Mouse (Mus musculus): ENCODE measurements around the gene Dph3.
"Not testable (repeated sequence)": the region's sequence is repeated elsewhere in the genome, so short reads cannot be mapped to it uniquely, and the experiment has no call there.

Gene Dph3

GRCm38 (mm10) chr14:32085486-32086201 is at the start of gene Dph3:
TSS of gene Dph3 (minus strand) at chr14:32085729.
- ATAC-seq (ENCODE audit: insufficient number of reproducible peaks, low FRiP score, low TSS enrichment) = peak; percentile 93

GRCm38 (mm10) chr14:32134293-32134692 is 48.8 kb upstream of the Dph3 start:
- ATAC-seq (ENCODE audit: insufficient number of reproducible peaks, low FRiP score, low TSS enrichment) = no peak

GRCm38 (mm10) chr14:32131836-32132235 is 46.3 kb upstream of the Dph3 start:
- ATAC-seq (ENCODE audit: insufficient number of reproducible peaks, low FRiP score, low TSS enrichment) = no peak

- no peak for ATAC-seq (ENCODE audit: insufficient number of reproducible peaks, low FRiP score, low TSS enrichment)
These were observed 42.9 kb upstream of the Dph3 start for GRCm38 (mm10) chr14:32128409-32128808.

- ATAC-seq (ENCODE audit: insufficient number of reproducible peaks, low FRiP score, low TSS enrichment) = not testable (repeated sequence)
These were observed 39.7 kb upstream of the Dph3 start for GRCm38 (mm10) chr14:32125256-32125655.

GRCm38 (mm10) chr14:32124261-32124660 is 38.7 kb upstream of the Dph3 start:
- no peak for ATAC-seq (ENCODE audit: insufficient number of reproducible peaks, low FRiP score, low TSS enrichment)

- no peak for ATAC-seq (ENCODE audit: insufficient number of reproducible peaks, low FRiP score, low TSS enrichment)
These were observed 36.4 kb upstream of the Dph3 start for GRCm38 (mm10) chr14:32121920-32122315.

GRCm38 (mm10) chr14:32120940-32121919 is 35.7 kb upstream of the Dph3 start:
- ATAC-seq (ENCODE audit: insufficient number of reproducible peaks, low FRiP score, low TSS enrichment) = no peak

- not testable (repeated sequence) for ATAC-seq (ENCODE audit: insufficient number of reproducible peaks, low FRiP score, low TSS enrichment)
These were observed 26.6 kb upstream of the Dph3 start for GRCm38 (mm10) chr14:32112124-32112523.

GRCm38 (mm10) chr14:32106911-32107310 is 21.4 kb upstream of the Dph3 start:
- no peak for ATAC-seq (ENCODE audit: insufficient number of reproducible peaks, low FRiP score, low TSS enrichment)

- ATAC-seq (ENCODE audit: insufficient number of reproducible peaks, low FRiP score, low TSS enrichment) = no peak
These were observed 20.1 kb upstream of the Dph3 start for GRCm38 (mm10) chr14:32105663-32106062.

- ATAC-seq (ENCODE audit: insufficient number of reproducible peaks, low FRiP score, low TSS enrichment) = no peak
These were observed 18.0 kb upstream of the Dph3 start for GRCm38 (mm10) chr14:32103556-32103955.

- no peak for ATAC-seq (ENCODE audit: insufficient number of reproducible peaks, low FRiP score, low TSS enrichment)
These were observed 13.4 kb upstream of the Dph3 start for GRCm38 (mm10) chr14:32098951-32099350.

- ATAC-seq (ENCODE audit: insufficient number of reproducible peaks, low FRiP score, low TSS enrichment) = no peak
These were observed 12.2 kb upstream of the Dph3 start for GRCm38 (mm10) chr14:32097691-32098090.

- ATAC-seq (ENCODE audit: insufficient number of reproducible peaks, low FRiP score, low TSS enrichment) = no peak
These were observed 11.2 kb upstream of the Dph3 start for GRCm38 (mm10) chr14:32096740-32097139.

GRCm38 (mm10) chr14:32095646-32096045 is 10.1 kb upstream of the Dph3 start:
- no peak for ATAC-seq (ENCODE audit: insufficient number of reproducible peaks, low FRiP score, low TSS enrichment)

- no peak for ATAC-seq (ENCODE audit: insufficient number of reproducible peaks, low FRiP score, low TSS enrichment)
These were observed 8.1 kb upstream of the Dph3 start for GRCm38 (mm10) chr14:32093500-32094117.

- ATAC-seq (ENCODE audit: insufficient number of reproducible peaks, low FRiP score, low TSS enrichment) = no peak
These were observed 7.5 kb upstream of the Dph3 start for GRCm38 (mm10) chr14:32093018-32093417.

- ATAC-seq (ENCODE audit: insufficient number of reproducible peaks, low FRiP score, low TSS enrichment) = no peak
These were observed 6.2 kb upstream of the Dph3 start for GRCm38 (mm10) chr14:32091704-32092103.

GRCm38 (mm10) chr14:32091124-32091523 is 5.6 kb upstream of the Dph3 start:
- no peak for ATAC-seq (ENCODE audit: insufficient number of reproducible peaks, low FRiP score, low TSS enrichment)

Measured in cerebellum, adult (tissue).